Mouse (Mus musculus) heart, adult 2 months (tissue): ENCODE measurements around the gene Klf12. TPM values are rescaled to one million over a fixed set of nuclear protein-coding genes. Genes with fewer than 3 reads are reported as not detected.
A peak's percentile ranks its signal among the peaks of the same experiment; 100 is the strongest.

Source experiments
- DNase-seq, 2 experiments: peaks; one replicate each; pipeline ENCODE4 v3.0.0; 2021
- H3K27ac ChIP-seq: fragments of 200-600 bp; 2 replicates; pipeline ENCODE4 v1.8.1; 2022
- H3K27me3 ChIP-seq: fragments of 200-500 bp; 2 replicates; pipeline ENCODE4 v1.6.1; 2012; ENCODE audit warnings: mild to moderate bottlenecking, low read length, inconsistent platforms, mixed read lengths; ENCODE audit not compliant: control insufficient read depth, insufficient read depth
- H3K36me3 ChIP-seq: fragments of 200-500 bp; 2 replicates; pipeline ENCODE4 v1.6.1; 2012; ENCODE audit warnings: low read length, inconsistent platforms; ENCODE audit not compliant: control insufficient read depth, insufficient read depth
- H3K4me1 ChIP-seq: fragments of 200-500 bp; 2 replicates; pipeline ENCODE4 v1.6.1; 2011; ENCODE audit warnings: low read length; ENCODE audit not compliant: control insufficient read depth, insufficient read depth
- H3K4me3 ChIP-seq: fragments of 200-600 bp; 2 replicates; pipeline ENCODE4 v1.8.1; 2022
- H3K79me2 ChIP-seq: fragments of 200-500 bp; replicated peaks from 2 replicates; pipeline ENCODE4 v1.6.1; 2012; ENCODE audit warnings: mild to moderate bottlenecking, inconsistent platforms, low read length, moderate library complexity, mixed read lengths; ENCODE audit not compliant: control insufficient read depth, insufficient read depth
- H3K9ac ChIP-seq: fragments of 200-500 bp; 2 replicates; pipeline ENCODE4 v1.6.1; 2012; ENCODE audit warnings: low read depth, mild to moderate bottlenecking, control low read depth, inconsistent platforms, low read length, mixed read lengths
- CTCF ChIP-seq: fragments of 200-600 bp; IDR thresholded peaks from 2 replicates; pipeline ENCODE4 v1.8.1; 2022; ENCODE audit warnings: antibody characterized with exemption, mild to moderate bottlenecking, moderate library complexity
- EP300 ChIP-seq: fragments of 200-500 bp; IDR thresholded peaks from 2 replicates; pipeline ENCODE4 v1.6.1; 2011; ENCODE audit warnings: low read depth, low read length, control low read depth; ENCODE audit not compliant: insufficient read depth
- POLR2A ChIP-seq: fragments of 200-500 bp; IDR thresholded peaks from 2 replicates; pipeline ENCODE4 v1.6.1; 2011; ENCODE audit warnings: mild to moderate bottlenecking, low read depth, low read length, control low read depth; ENCODE audit not compliant: insufficient read depth
- WGBS: fragments of 180-500 bp; shearing (Covaris S2); methylation state at CpG from one replicate; pipeline ENCODE4 v1.1.7; 2018; 5-methylcytosine and 5-hydroxymethylcytosine counted together
- intact Hi-C: fragments of 180-260 bp; cut with DNase I; formaldehyde crosslinking; loops from one replicate; pipeline ENCODE4 v1.15.1; 2025
- polyA plus RNA-seq: library from polyadenylated mRNA; depleted of rRNA; stranded (reverse); fragments of >200 nt; gene quantifications from 2 replicates; pipeline ENCODE4 v1.2.3, GENCODE M21; 2012
- total RNA-seq, 2 experiments: library from RNA; stranded (reverse); gene quantifications; 2 replicates each; pipeline ENCODE4 v1.2.3; 2021

The Klf12 gene
- total and polyA plus RNA-seq, 3 experiments: 8.6 to 15.8 (median 15.3) TPM

DNA sequence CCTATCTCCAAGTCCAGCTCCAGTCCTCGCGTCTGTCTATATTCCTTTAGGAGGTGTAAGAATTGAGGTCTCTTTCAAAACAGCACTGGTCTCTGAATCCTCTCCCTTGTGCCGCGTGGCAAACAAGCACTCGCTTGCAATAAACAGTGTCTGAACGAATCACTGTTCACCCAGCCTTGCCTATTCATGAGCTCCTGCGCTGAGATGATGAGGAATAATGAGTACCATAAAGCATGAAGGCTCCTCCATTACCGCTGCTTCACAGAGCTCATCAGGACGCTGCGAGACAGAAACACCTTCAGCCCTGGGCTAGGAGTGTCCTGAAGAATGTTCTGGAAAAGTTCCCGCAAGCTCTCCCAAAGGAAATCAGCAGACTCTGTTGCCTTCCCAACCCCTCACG lies 179.7 kb downstream of the Klf12 start:
- 91% methylated on average over 12 of the region's 12 CpGs for WGBS
- Histone ChIP-seq H3K36me3 (no peaks in the 10 kb centered on the region; the same call in 1 of the 2 replicates), H3K9ac (no peak overlapping the region), H3K27ac (no peak overlapping the region), H3K79me2 (no peaks in the 10 kb centered on the region), H3K4me3 (no peak overlapping the region), H3K4me1 (no peaks in the 10 kb centered on the region; the same call in 1 of the 2 replicates), H3K27me3 (no peaks in the 10 kb centered on the region)
- no peak for DNase-seq
- intact Hi-C loops: no loop called here
- no peak for TF ChIP-seq POLR2A
- no peak for TF ChIP-seq CTCF
- TF ChIP-seq EP300: no peak

DNA sequence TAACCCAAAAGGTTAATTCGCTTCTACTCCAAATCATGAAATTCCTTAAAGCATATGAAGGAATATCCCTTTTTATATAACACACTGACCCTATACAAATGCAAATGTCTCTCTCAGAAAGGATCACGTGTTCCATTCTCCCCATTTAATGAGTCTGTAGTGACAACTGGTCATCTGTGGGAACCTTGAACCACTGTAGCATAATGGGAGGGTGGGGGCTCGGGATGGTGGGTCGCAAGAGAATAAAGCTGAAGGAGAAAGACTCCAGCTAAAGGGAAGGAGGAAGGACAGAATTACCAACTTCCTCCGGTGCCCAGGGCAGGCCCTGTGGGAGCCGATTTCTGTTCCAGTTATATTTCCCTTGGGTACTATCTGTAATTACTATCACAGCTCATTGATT lies 180.7 kb downstream of the Klf12 start:
- TF ChIP-seq EP300: no peak
- no peak for TF ChIP-seq POLR2A
- no peak for TF ChIP-seq CTCF
- H3K9ac ChIP-seq: no peak overlapping the region
- H3K27me3 ChIP-seq: no peaks in the 10 kb centered on the region
- H3K36me3 ChIP-seq: no peaks in the 10 kb centered on the region; the same call in 1 of the 2 replicates
- H3K79me2 ChIP-seq: no peaks in the 10 kb centered on the region
- no peaks in the 10 kb centered on the region; the same call in 1 of the 2 replicates for H3K4me1 ChIP-seq
- no peak for DNase-seq
- H3K4me3 ChIP-seq: no peak overlapping the region
- WGBS: 89% methylated on average over 6 of the region's 6 CpGs
- H3K27ac ChIP-seq: no peak overlapping the region
- intact Hi-C loops: no loop called here

DNA sequence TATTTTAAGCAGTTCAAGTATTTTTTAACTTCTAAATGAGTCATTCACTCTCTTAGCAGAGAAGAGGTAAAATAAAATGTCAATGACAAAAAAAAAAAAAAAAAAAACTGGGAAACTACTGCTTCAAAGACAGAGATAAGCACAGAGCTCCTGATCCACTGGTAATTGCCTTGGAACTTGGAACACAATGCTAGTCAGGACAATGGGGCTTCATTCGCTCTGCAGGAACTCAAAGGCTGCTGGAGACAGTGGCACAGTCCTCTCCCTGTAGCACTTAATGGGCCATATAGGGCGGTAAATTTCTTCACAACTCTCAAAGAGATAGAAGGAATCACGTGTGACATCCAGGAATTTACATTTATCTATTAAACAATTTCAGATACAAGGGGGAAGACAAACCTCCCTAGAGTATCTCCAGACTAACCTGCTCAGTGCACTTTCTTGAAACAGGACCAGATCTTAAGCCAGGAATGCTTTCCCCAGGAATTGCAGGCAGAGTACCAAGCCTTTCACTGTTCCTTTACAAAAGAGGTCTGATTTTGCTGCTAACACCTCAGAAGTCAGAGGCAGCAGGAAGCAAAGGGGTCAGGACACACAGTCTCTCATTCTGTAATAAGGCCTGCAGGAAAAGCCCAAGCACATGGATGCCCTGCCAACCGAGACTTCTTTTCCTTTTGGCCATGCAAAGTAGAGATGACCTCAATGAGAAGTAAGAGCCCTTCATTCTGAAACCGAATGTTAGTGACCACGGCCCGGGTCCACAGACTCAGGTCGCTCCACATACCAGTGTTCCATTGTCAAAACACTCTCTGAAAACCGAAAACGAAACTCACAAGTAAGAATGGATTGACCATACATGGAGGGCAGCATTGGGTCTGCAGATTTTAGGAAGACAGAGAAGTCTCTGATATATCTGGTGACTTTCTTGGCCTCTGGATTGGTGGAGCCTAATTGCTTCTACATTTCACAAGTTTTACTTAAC lies 187.0 kb downstream of the Klf12 start:
- intact Hi-C loops: loop anchor here (10.0 kb wide), 1 partner anchor 187 kb away; the partner anchor contains the start of gene Klf12
- H3K4me1 ChIP-seq: no peaks in the 10 kb centered on the region; the same call in 1 of the 2 replicates
- no peak for TF ChIP-seq CTCF
- H3K36me3 ChIP-seq: no peaks in the 10 kb centered on the region; the same call in 1 of the 2 replicates
- DNase-seq: no peak
- no peak overlapping the region for H3K27ac ChIP-seq
- H3K79me2 ChIP-seq: no peaks in the 10 kb centered on the region
- 84% methylated on average over 10 of the region's 10 CpGs for WGBS
- H3K9ac ChIP-seq: no peak overlapping the region
- no peaks in the 10 kb centered on the region for H3K27me3 ChIP-seq
- no peak overlapping the region for H3K4me3 ChIP-seq

DNA sequence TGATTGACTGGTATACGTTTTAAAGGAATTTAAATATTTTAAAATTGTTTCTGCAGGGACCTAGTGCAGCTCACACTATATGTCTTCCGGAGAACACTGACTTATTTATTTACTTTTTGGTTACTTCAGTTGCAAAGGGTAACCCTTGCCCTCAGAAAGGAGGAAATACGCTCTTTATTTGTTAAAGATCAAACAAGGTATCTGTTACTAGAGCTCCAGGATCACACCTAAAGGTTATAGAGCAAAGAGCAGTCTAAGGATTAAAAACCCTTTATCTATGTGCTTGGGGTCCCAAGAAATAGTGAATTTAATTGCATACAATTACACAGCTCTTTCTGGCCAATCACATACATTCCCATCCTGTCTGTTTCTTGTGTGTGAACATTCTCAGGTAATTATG lies 188.7 kb downstream of the Klf12 start:
- Histone ChIP-seq H3K36me3 (no peaks in the 10 kb centered on the region; the same call in 1 of the 2 replicates), H3K4me3 (no peak overlapping the region), H3K4me1 (no peaks in the 10 kb centered on the region; the same call in 1 of the 2 replicates), H3K27ac (no peak overlapping the region), H3K27me3 (no peaks in the 10 kb centered on the region), H3K79me2 (no peaks in the 10 kb centered on the region), H3K9ac (no peak overlapping the region)
- intact Hi-C loops: loop anchor here (10.0 kb wide), 1 partner anchor 189 kb away; the partner anchor contains the start of gene Klf12
- DNase-seq: no peak
- 93% methylated on average over 3 of the region's 3 CpGs for WGBS
- TF ChIP-seq POLR2A (no peak), CTCF (no peak), EP300 (no peak)

DNA sequence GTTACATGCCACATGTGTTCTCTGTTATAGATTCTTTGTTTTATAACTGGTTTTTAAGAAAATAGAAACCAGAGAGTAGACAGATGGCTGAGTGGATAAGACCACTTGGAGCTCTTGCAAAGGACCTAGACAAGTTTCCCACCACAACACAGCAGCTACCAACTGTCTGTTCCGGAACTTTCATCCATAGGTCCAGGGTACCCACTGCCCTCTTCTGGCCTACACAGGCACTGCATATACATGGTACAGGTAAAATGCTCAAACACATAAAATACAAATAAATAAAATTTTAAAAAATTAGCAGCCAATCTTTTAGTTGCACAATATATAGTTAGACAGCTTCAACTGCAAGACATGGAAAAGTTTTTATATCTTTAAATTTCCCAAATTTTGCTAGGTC lies 194.0 kb downstream of the Klf12 start:
- Histone ChIP-seq H3K36me3 (no peaks in the 10 kb centered on the region), H3K9ac (no peak overlapping the region), H3K4me3 (no peak overlapping the region), H3K4me1 (no peaks in the 10 kb centered on the region; the same call in 1 of the 2 replicates), H3K27ac (no peak overlapping the region), H3K27me3 (no peaks in the 10 kb centered on the region), H3K79me2 (no peaks in the 10 kb centered on the region)
- intact Hi-C loops: loop anchor here (10.0 kb wide), 1 partner anchor 194 kb away; the partner anchor contains the start of gene Klf12
- TF ChIP-seq EP300: no peak
- peak; percentile 49 for TF ChIP-seq CTCF
- 96% methylated on average over 1 of the region's 1 CpGs for WGBS
- DNase-seq: no peak

DNA sequence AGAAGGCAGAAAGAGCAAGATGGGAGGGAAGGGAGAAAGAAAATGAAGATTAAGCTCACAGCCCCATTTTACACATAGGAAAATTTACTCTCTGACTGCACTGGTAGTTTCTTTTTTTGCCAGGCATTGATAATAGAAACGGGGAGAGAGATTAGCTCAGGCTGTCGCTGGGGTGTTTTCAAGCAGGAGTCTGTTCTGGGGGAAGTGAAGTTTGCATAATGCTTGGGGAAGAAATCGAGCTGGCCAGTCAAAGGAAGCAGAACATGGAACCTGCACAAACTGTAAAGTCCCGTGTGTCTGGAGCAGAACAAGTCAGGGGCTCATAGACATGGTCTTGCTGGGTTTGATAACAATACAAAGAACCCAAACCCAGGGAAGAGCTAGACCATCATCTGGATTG lies 204.9 kb downstream of the Klf12 start:
- Histone ChIP-seq H3K27me3 (no peaks in the 10 kb centered on the region), H3K9ac (no peak overlapping the region), H3K4me1 (no peaks in the 10 kb centered on the region), H3K79me2 (no peaks in the 10 kb centered on the region), H3K27ac (no peak overlapping the region), H3K36me3 (no peaks in the 10 kb centered on the region), H3K4me3 (no peak overlapping the region)
- no peak for TF ChIP-seq CTCF
- no peak for TF ChIP-seq EP300
- no peak for TF ChIP-seq POLR2A
- no peak for DNase-seq
- 42% methylated on average over 4 of the region's 4 CpGs for WGBS
- intact Hi-C loops: no loop called here
